Comparison of ENCODE assay signal across 30 mouse cellular contexts in genomic region chr15:89300180-89300579, GRCm38 (mm10). TPM values are rescaled to one million over a fixed set of nuclear protein-coding genes. Genes with fewer than 3 reads are reported as not detected.
A peak's percentile ranks its signal among the peaks of the same experiment; 100 is the strongest.
DNase-seq lines count a peak whose midpoint lies in the region; ATAC-seq lines count a peak whose summit lies in the region.
"Had no signal": no experiment of that assay in that cellular context is flagged by ENCODE, and none has a peak within 500 bp of the region (broad histone marks: within the 10 kb centered on the region; RNA-seq: fewer than 3 reads in every experiment).

No protein-coding gene starts in this region.

- no peak overlapping the region for H3K4me3 ChIP-seq in kidney, embryonic 14.5 days (ENCODE audit: low read length)
- H3K4me3 ChIP-seq: embryonic facial prominence, embryonic 15.5 days; erythroblast, embryonic 14.5 days; forebrain, embryonic 10.5 days; heart, embryonic 10.5 days; hindbrain, embryonic 12.5 days had no signal

- H3K36me3 ChIP-seq in kidney, embryonic 14.5 days (ENCODE audit: control insufficient read depth, insufficient read depth, low read length): peaks cover 79% of the 10 kb centered on the region

- no peaks in the 10 kb centered on the region for H3K9me3 ChIP-seq in kidney, embryonic 14.5 days (ENCODE audit: control insufficient read depth, low read length)
- H3K9me3 ChIP-seq: embryonic facial prominence, embryonic 15.5 days; forebrain, embryonic 10.5 days; G1E; heart, embryonic 10.5 days; hindbrain, embryonic 12.5 days had no signal

- ATAC-seq in kidney, embryonic 14.5 days (ENCODE audit: low FRiP score, low TSS enrichment): no peak
- ATAC-seq: CD4-positive, CD25-positive, alpha-beta regulatory T cell, adult 4 months; forebrain, embryonic 14.5 days had no signal

- H3K4me2 ChIP-seq in kidney, embryonic 14.5 days (replicated peaks; ENCODE audit: low read depth, low read length): no peak overlapping the region
- H3K4me2 ChIP-seq: embryonic facial prominence, embryonic 15.5 days; hindbrain, embryonic 12.5 days had no signal

- no peaks in the 10 kb centered on the region for H3K4me1 ChIP-seq in kidney, embryonic 14.5 days (ENCODE audit: control insufficient read depth, insufficient read depth, low read length)
- H3K4me1 ChIP-seq: embryonic facial prominence, embryonic 15.5 days; forebrain, embryonic 10.5 days; hindbrain, embryonic 12.5 days had no signal

- WGBS in kidney, embryonic 14.5 days: 85% methylated on average over 13 of the region's 13 CpGs

- DNase-seq in kidney, adult 11 months: peak; percentile 68
- DNase-seq in kidney, adult 9 months: peak; percentile 54
- DNase-seq in kidney, postnatal 14 days: peak; percentile 60
- DNase-seq in lung, postnatal 25 days (ENCODE audit: low spot score): no peak
- DNase-seq in urinary bladder, adult 2 months (ENCODE audit: low spot score): no peak
- DNase-seq in gastrocnemius, adult 8-10 months (ENCODE audit: low spot score in 2 of 2): no peak
- DNase-seq: adrenal gland, adult 8-10 months; B cell, adult 2 months; cerebellum, adult 11 months; cerebellum, adult 8-10 months; cerebellum, postnatal 14 days; embryo, embryonic 11 days; gastrocnemius, postnatal 10 days; heart, adult 18-20 months; heart, postnatal 10 days; heart, postnatal 4 days had no signal

- no peak overlapping the region for H3K9ac ChIP-seq in kidney, embryonic 14.5 days (ENCODE audit: low read depth, low read length)
- H3K9ac ChIP-seq: embryonic facial prominence, embryonic 15.5 days; hindbrain, embryonic 12.5 days had no signal

- H3K27ac ChIP-seq in kidney, embryonic 14.5 days (ENCODE audit: low read depth, low read length): no peak overlapping the region
- H3K27ac ChIP-seq: embryonic facial prominence, embryonic 15.5 days; forebrain, embryonic 10.5 days; heart, embryonic 10.5 days; hindbrain, embryonic 12.5 days had no signal

- H3K27me3 ChIP-seq in kidney, embryonic 14.5 days (ENCODE audit: control insufficient read depth, insufficient read depth, low read length): no peaks in the 10 kb centered on the region
- H3K27me3 ChIP-seq: embryonic facial prominence, embryonic 15.5 days; hindbrain, embryonic 12.5 days had no signal

RNA-seq across cellular contexts. Expression of gene Sbf1, which starts 14.9 kb away (rescaled TPM):
- polyA plus RNA-seq in kidney, embryonic 14.5 days (2014; fragmentation: Nextera tagmentation; extraction: Ambion mirVana): 55.6 and 62.0 TPM in 2 replicates
- polyA plus RNA-seq in urinary bladder, adult 2 months (2012; rRNA removed): 85.7 and 112 TPM in 2 replicates
- 100 to 1,000 TPM in 1 of 4 experiments, 10 to 100 TPM in 3; 64.8 to 105 (median 72.5) TPM for total RNA-seq in gastrocnemius, adult 8-10 months (2022)

RNA-seq across cellular contexts. Expression of gene Adm2, which starts 22.3 kb away (rescaled TPM):
- polyA plus RNA-seq in kidney, embryonic 14.5 days (2014; fragmentation: Nextera tagmentation; extraction: Ambion mirVana): 0.43 and 0.44 TPM in 2 replicates
- not detected in 2 replicates for polyA plus RNA-seq in urinary bladder, adult 2 months (2012; rRNA removed)
- not detected for total RNA-seq in gastrocnemius, adult 8-10 months (2022)
- total RNA-seq: adrenal gland, adult 8-10 months; common myeloid progenitor, adult 5-6 weeks; G1E; gastrocnemius, postnatal 10 days; gastrocnemius, postnatal 4 days; heart, adult 18-20 months; heart, postnatal 10 days; heart, postnatal 4 days had no signal
- polyA plus RNA-seq: brain, embryonic 14.5 days; CD4-positive, CD25-positive, alpha-beta regulatory T cell, adult 4 months; embryonic facial prominence, embryonic 11.5 days; forebrain, embryonic 14.5 days; hindbrain, embryonic 12.5 days had no signal

RNA-seq across cellular contexts. Expression of gene Miox, which starts 34.0 kb away (rescaled TPM):
- polyA plus RNA-seq in kidney, embryonic 14.5 days (2014; fragmentation: Nextera tagmentation; extraction: Ambion mirVana): 0.76 TPM in 1 of 2 replicates, not detected in the other
- polyA plus RNA-seq in urinary bladder, adult 2 months (2012; rRNA removed): not detected in 2 replicates
- not detected for total RNA-seq in gastrocnemius, adult 8-10 months (2022)
- total RNA-seq: common myeloid progenitor, adult 5-6 weeks; gastrocnemius, postnatal 10 days; gastrocnemius, postnatal 4 days; heart, adult 18-20 months; heart, postnatal 10 days; heart, postnatal 4 days had no signal
- polyA plus RNA-seq: brain, embryonic 14.5 days; CD4-positive, CD25-positive, alpha-beta regulatory T cell, adult 4 months; embryonic facial prominence, embryonic 11.5 days; embryonic facial prominence, embryonic 15.5 days; erythroblast, embryonic 14.5 days; forebrain, embryonic 10.5 days; forebrain, embryonic 14.5 days; G1E; heart, embryonic 10.5 days; heart, embryonic 14.5 days; hindbrain, embryonic 12.5 days had no signal

RNA-seq across cellular contexts. Expression of gene Lmf2, which starts 55.3 kb away (rescaled TPM):
- 28.0 and 48.1 TPM in 2 replicates for polyA plus RNA-seq in kidney, embryonic 14.5 days (2014; fragmentation: Nextera tagmentation; extraction: Ambion mirVana)
- polyA plus RNA-seq in urinary bladder, adult 2 months (2012; rRNA removed): 15.8 and 26.7 TPM in 2 replicates
- total RNA-seq in gastrocnemius, adult 8-10 months (2022): 10 to 100 TPM; 10.8 to 16.9 (median 13.5) TPM

RNA-seq across cellular contexts. Expression of gene Ncaph2, which starts 55.3 kb away (rescaled TPM):
- 130 and 151 TPM in 2 replicates for polyA plus RNA-seq in kidney, embryonic 14.5 days (2014; fragmentation: Nextera tagmentation; extraction: Ambion mirVana)
- polyA plus RNA-seq in urinary bladder, adult 2 months (2012; rRNA removed): 95.7 and 112 TPM in 2 replicates
- 10 to 100 TPM; 43.4 to 46.6 (median 45.1) TPM for total RNA-seq in gastrocnemius, adult 8-10 months (2022)

Comparison
In these comparisons a context has a peak if more than half of its experiments do, and no peak if none do; other contexts are left out.
1. DNase-seq: peak in kidney, adult 11 months (single experiment), kidney, adult 9 months (single experiment) and kidney, postnatal 14 days (single experiment); none in lung, postnatal 25 days (single experiment), urinary bladder, adult 2 months (single experiment) and gastrocnemius, adult 8-10 months (0 of 2).